Mouse (Mus musculus) myocyte (in vitro differentiated cells): ENCODE data around the gene Gm10959.

Source experiments
- CEBPB ChIP-seq: IDR thresholded peaks from 2 replicates; pipeline ENCODE4 v1.6.1; 2011; ENCODE audit warnings: mild to moderate bottlenecking, moderate library complexity; ENCODE audit not compliant: poor library complexity, insufficient read depth, severe bottlenecking
- E2F4 ChIP-seq: IDR thresholded peaks from one replicate; pipeline ENCODE4 v1.6.1; 2011; ENCODE audit warnings: mild to moderate bottlenecking, control low read depth, moderate library complexity; ENCODE audit not compliant: insufficient read depth
- MAX ChIP-seq: IDR thresholded peaks from one replicate; pipeline ENCODE4 v1.6.1; 2011; ENCODE audit warnings: low read depth, mild to moderate bottlenecking, control low read depth
- MYOG ChIP-seq, 3 experiments: IDR thresholded peaks; one replicate each; pipeline ENCODE4 v1.6.1; 2011; ENCODE audit warnings: control low read depth in 2 of 3, low read depth in 2 of 3, mild to moderate bottlenecking in 2 of 3; ENCODE audit not compliant: insufficient read length in 2 of 3, control insufficient read depth in 1 of 3, insufficient read depth in 1 of 3
- POLR2A ChIP-seq: IDR thresholded peaks from one replicate; pipeline ENCODE4 v1.6.1; 2011; ENCODE audit warnings: low read depth, mild to moderate bottlenecking, control low read depth, moderate library complexity; ENCODE audit not compliant: insufficient read length
- POLR2AphosphoS2 ChIP-seq: IDR thresholded peaks from one replicate; pipeline ENCODE4 v1.6.1; 2011; ENCODE audit warnings: low read depth, control low read depth; ENCODE audit not compliant: insufficient read length
- USF1 ChIP-seq: IDR thresholded peaks from one replicate; pipeline ENCODE4 v1.6.1; 2011; ENCODE audit warnings: low read depth, mild to moderate bottlenecking, control low read depth, moderate library complexity

DNA sequence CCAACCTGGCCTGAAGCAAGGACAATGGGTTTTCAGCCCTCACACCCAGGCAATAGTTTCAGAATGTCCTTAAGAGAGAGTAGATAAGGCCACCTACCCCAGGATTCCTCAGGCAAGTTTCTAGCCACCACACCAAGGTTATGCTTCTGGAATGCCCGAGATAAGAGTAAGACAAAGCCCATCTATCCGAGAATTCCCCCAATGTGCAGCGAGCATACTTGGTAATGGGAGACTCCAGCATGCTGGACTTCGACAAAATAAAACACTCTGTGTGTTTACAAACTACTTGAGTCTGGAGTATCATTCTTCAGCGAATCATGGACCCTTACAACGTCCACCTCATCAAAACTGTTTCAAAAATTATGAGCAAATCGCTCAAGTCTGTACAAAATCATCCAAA lies 4.0 kb upstream of the Gm10959 start:
- TF ChIP-seq POLR2AphosphoS2 (no peak), USF1 (no peak), POLR2A (no peak), MAX (no peak), MYOG (IDR thresholded peaks at IDR 0.05; ENCODE audit: control insufficient read depth in 1 of 3, insufficient read depth in 1 of 3, insufficient read length in 2 of 3, low read depth in 2 of 3) (no peak), CEBPB (no peak), E2F4 (no peak)
